Mouse (Mus musculus): ENCODE measurements around the gene Mgat3.

Mgat3 gene

GRCm38 (mm10) chr15:80169484-80169883 is 4.0 kb upstream of the Mgat3 start:
- in situ Hi-C loops (cut with MboI; ENCODE audit: low pct_unique_long_range_greater_than_20kb in 1 of 2, low sequenced_read_pairs in 2 of 2, unreplicated experiment in 1 of 2): no loop called here

- in situ Hi-C loops (cut with MboI; ENCODE audit: low pct_unique_long_range_greater_than_20kb in 1 of 2, low sequenced_read_pairs in 2 of 2, unreplicated experiment in 1 of 2): no loop called here
Observed at GRCm38 (mm10) chr15:80170357-80170756, 3.2 kb upstream of the Mgat3 start.

- in situ Hi-C loops (cut with MboI; ENCODE audit: low pct_unique_long_range_greater_than_20kb in 1 of 2, low sequenced_read_pairs in 2 of 2, unreplicated experiment in 1 of 2): no loop called here
Observed at GRCm38 (mm10) chr15:80171286-80171685, 2.2 kb upstream of the Mgat3 start.

- in situ Hi-C loops (cut with MboI; ENCODE audit: low pct_unique_long_range_greater_than_20kb in 1 of 2, low sequenced_read_pairs in 2 of 2, unreplicated experiment in 1 of 2): no loop called here
Observed at GRCm38 (mm10) chr15:80171791-80172190, 1.7 kb upstream of the Mgat3 start.

GRCm38 (mm10) chr15:80173781-80174597 is 468 bp downstream of the Mgat3 start:
- in situ Hi-C loops (cut with MboI; ENCODE audit: low pct_unique_long_range_greater_than_20kb in 1 of 2, low sequenced_read_pairs in 2 of 2, unreplicated experiment in 1 of 2): no loop called here

- in situ Hi-C loops (cut with MboI; ENCODE audit: low pct_unique_long_range_greater_than_20kb in 1 of 2, low sequenced_read_pairs in 2 of 2, unreplicated experiment in 1 of 2): no loop called here
Observed at GRCm38 (mm10) chr15:80174598-80174875, 1.0 kb downstream of the Mgat3 start.

- in situ Hi-C loops (cut with MboI; ENCODE audit: low pct_unique_long_range_greater_than_20kb in 1 of 2, low sequenced_read_pairs in 2 of 2, unreplicated experiment in 1 of 2): no loop called here
Observed at GRCm38 (mm10) chr15:80175316-80175715, 1.8 kb downstream of the Mgat3 start.

GRCm38 (mm10) chr15:80175756-80176155 is 2.2 kb downstream of the Mgat3 start:
- in situ Hi-C loops (cut with MboI; ENCODE audit: low pct_unique_long_range_greater_than_20kb in 1 of 2, low sequenced_read_pairs in 2 of 2, unreplicated experiment in 1 of 2): no loop called here

GRCm38 (mm10) chr15:80181561-80181960 is 8.0 kb downstream of the Mgat3 start:
- in situ Hi-C loops (cut with MboI; ENCODE audit: low pct_unique_long_range_greater_than_20kb in 1 of 2, low sequenced_read_pairs in 2 of 2, unreplicated experiment in 1 of 2): no loop called here

- in situ Hi-C loops (cut with MboI; ENCODE audit: low pct_unique_long_range_greater_than_20kb in 1 of 2, low sequenced_read_pairs in 2 of 2, unreplicated experiment in 1 of 2): no loop called here
Observed at GRCm38 (mm10) chr15:80182072-80182700, 8.7 kb downstream of the Mgat3 start.

GRCm38 (mm10) chr15:80188927-80189326 is 15.4 kb downstream of the Mgat3 start:
- in situ Hi-C loops (cut with MboI; ENCODE audit: low pct_unique_long_range_greater_than_20kb in 1 of 2, low sequenced_read_pairs in 2 of 2, unreplicated experiment in 1 of 2): no loop called here

GRCm38 (mm10) chr15:80190075-80190474 is 16.6 kb downstream of the Mgat3 start:
- in situ Hi-C loops (cut with MboI; ENCODE audit: low pct_unique_long_range_greater_than_20kb in 1 of 2, low sequenced_read_pairs in 2 of 2, unreplicated experiment in 1 of 2): no loop called here

- in situ Hi-C loops (cut with MboI; ENCODE audit: low pct_unique_long_range_greater_than_20kb in 1 of 2, low sequenced_read_pairs in 2 of 2, unreplicated experiment in 1 of 2): no loop called here
Observed at GRCm38 (mm10) chr15:80191585-80192245, 18.2 kb downstream of the Mgat3 start.

- in situ Hi-C loops (cut with MboI; ENCODE audit: low pct_unique_long_range_greater_than_20kb in 1 of 2, low sequenced_read_pairs in 2 of 2, unreplicated experiment in 1 of 2): no loop called here
Observed at GRCm38 (mm10) chr15:80192246-80192585, 18.7 kb downstream of the Mgat3 start.

- in situ Hi-C loops (cut with MboI; ENCODE audit: low pct_unique_long_range_greater_than_20kb in 1 of 2, low sequenced_read_pairs in 2 of 2, unreplicated experiment in 1 of 2): no loop called here
Observed at GRCm38 (mm10) chr15:80192847-80193246, 19.3 kb downstream of the Mgat3 start.

GRCm38 (mm10) chr15:80199556-80199955 is 26.0 kb downstream of the Mgat3 start:
- in situ Hi-C loops (cut with MboI; ENCODE audit: low pct_unique_long_range_greater_than_20kb in 1 of 2, low sequenced_read_pairs in 2 of 2, unreplicated experiment in 1 of 2): no loop called here

- in situ Hi-C loops (cut with MboI; ENCODE audit: low pct_unique_long_range_greater_than_20kb in 1 of 2, low sequenced_read_pairs in 2 of 2, unreplicated experiment in 1 of 2): no loop called here
Observed at GRCm38 (mm10) chr15:80202111-80202775, 28.7 kb downstream of the Mgat3 start.

GRCm38 (mm10) chr15:80203406-80203805 is 29.9 kb downstream of the Mgat3 start:
- in situ Hi-C loops (cut with MboI; ENCODE audit: low pct_unique_long_range_greater_than_20kb in 1 of 2, low sequenced_read_pairs in 2 of 2, unreplicated experiment in 1 of 2): no loop called here

GRCm38 (mm10) chr15:80206057-80206565 is 32.6 kb downstream of the Mgat3 start:
- in situ Hi-C loops (cut with MboI; ENCODE audit: low pct_unique_long_range_greater_than_20kb in 1 of 2, low sequenced_read_pairs in 2 of 2, unreplicated experiment in 1 of 2): no loop called here

Data from mouse embryonic stem cell (cell line).